Mouse (Mus musculus) MEL (cell line): ENCODE results near the gene Hist1h2af. TPM values are rescaled to one million over a fixed set of nuclear protein-coding genes. Genes with fewer than 3 reads are reported as not detected.

Experiments
- DNase-seq: peaks from one replicate; pipeline ENCODE4 v3.0.0; 2011; ENCODE audit warnings: low read depth, low spot score
- H3K27ac ChIP-seq: 2 replicates; pipeline ENCODE4 v1.5.1; 2012; ENCODE audit warnings: low read depth, mild to moderate bottlenecking, control low read depth, low read length, moderate library complexity; ENCODE audit not compliant: control insufficient read depth
- H3K27me3 ChIP-seq, 2 experiments: fragments of 150-350 bp in 1 of 2; sonication (generic) in 1 of 2; 2 replicates each; pipeline ENCODE4 v1.6.1; 2012; ENCODE audit warnings: low read length in 2 of 2, mild to moderate bottlenecking in 2 of 2, improper control_type of control experiment in 1 of 2, moderate library complexity in 1 of 2; ENCODE audit not compliant: insufficient read depth in 2 of 2, control insufficient read depth in 1 of 2
- H3K36me3 ChIP-seq, 2 experiments: 2 replicates each; pipeline ENCODE4 v1.6.1; 2012 to 2014; ENCODE audit warnings: low read length in 2 of 2, improper control_type of control experiment in 1 of 2, inconsistent platforms in 1 of 2, mild to moderate bottlenecking in 1 of 2; ENCODE audit not compliant: insufficient read depth in 2 of 2, control insufficient read depth in 1 of 2
- H3K4me1 ChIP-seq, 2 experiments: fragments of 150-350 bp in 1 of 2; sonication (generic) in 1 of 2; 2 replicates each; pipeline ENCODE4 v1.6.1; 2012; ENCODE audit warnings: low read length in 2 of 2, improper control_type of control experiment in 1 of 2, mild to moderate bottlenecking in 1 of 2; ENCODE audit not compliant: insufficient read depth in 2 of 2, control insufficient read depth in 1 of 2
- H3K4me3 ChIP-seq, 2 experiments: fragments of 150-350 bp in 1 of 2; sonication (generic) in 1 of 2; 2 replicates each; pipeline ENCODE4 v1.5.1; 2012; ENCODE audit warnings: low read depth in 2 of 2, low read length in 2 of 2, mild to moderate bottlenecking in 2 of 2, moderate library complexity in 2 of 2, control low read depth in 1 of 2, improper control_type of control experiment in 1 of 2; ENCODE audit not compliant: control insufficient read depth in 1 of 2, insufficient read depth in 1 of 2
- H3K79me2 ChIP-seq: 2 replicates; pipeline ENCODE4 v1.6.1; 2012; ENCODE audit warnings: mild to moderate bottlenecking, low read length, moderate library complexity; ENCODE audit not compliant: control insufficient read depth, poor library complexity, insufficient read depth
- H3K9ac ChIP-seq: 2 replicates; pipeline ENCODE4 v1.6.1; 2012; ENCODE audit warnings: low read depth, mild to moderate bottlenecking, control low read depth, low read length, moderate library complexity; ENCODE audit not compliant: control insufficient read depth, poor library complexity, severe bottlenecking
- H3K9me3 ChIP-seq: fragments of 150-350 bp; sonication (generic); replicated peaks from 2 replicates; pipeline ENCODE4 v1.6.1; 2012; ENCODE audit warnings: mild to moderate bottlenecking, low read length, improper control_type of control experiment, moderate library complexity; ENCODE audit not compliant: insufficient read depth
- CHD1 ChIP-seq: IDR thresholded peaks from 2 replicates; pipeline ENCODE4 v1.6.1; 2012; ENCODE audit warnings: low read depth, mild to moderate bottlenecking, inconsistent platforms, low read length, improper control_type of control experiment
- CHD2 ChIP-seq: IDR thresholded peaks from 2 replicates; pipeline ENCODE4 v1.6.1; 2011; ENCODE audit warnings: low read length, improper control_type of control experiment
- CTCF ChIP-seq, 3 experiments: IDR thresholded peaks in 2 of 3; conservative IDR thresholded peaks in 1 of 3; 2 replicates each; pipeline ENCODE4 v1.5.1; 2011 to 2012; ENCODE audit warnings: low read length in 3 of 3, low read depth in 2 of 3, mild to moderate bottlenecking in 2 of 3, improper control_type of control experiment in 1 of 3, inconsistent platforms in 1 of 3, mixed read lengths in 1 of 3, moderate library complexity in 1 of 3; ENCODE audit not compliant: control insufficient read depth in 1 of 3, insufficient read depth in 1 of 3, poor library complexity in 1 of 3, severe bottlenecking in 1 of 3
- E2F4 ChIP-seq: IDR thresholded peaks from 2 replicates; pipeline ENCODE4 v1.6.1; 2011; ENCODE audit warnings: low read depth, low read length, improper control_type of control experiment, borderline replicate concordance
- ETS1 ChIP-seq: IDR thresholded peaks from 2 replicates; pipeline ENCODE4 v1.6.1; 2012; ENCODE audit warnings: low read depth, mild to moderate bottlenecking, inconsistent platforms, low read length, improper control_type of control experiment, moderate library complexity
- MAX ChIP-seq: IDR thresholded peaks from 2 replicates; pipeline ENCODE4 v1.6.1; 2011; ENCODE audit warnings: low read length, improper control_type of control experiment
- MXI1 ChIP-seq: IDR thresholded peaks from 2 replicates; pipeline ENCODE4 v1.6.1; 2011; ENCODE audit warnings: mild to moderate bottlenecking, low read depth, low read length, improper control_type of control experiment
- MYB ChIP-seq: IDR thresholded peaks from 2 replicates; pipeline ENCODE4 v1.6.1; 2011; ENCODE audit warnings: mild to moderate bottlenecking, low read depth, low read length, improper control_type of control experiment
- POLR2A ChIP-seq, 2 experiments: IDR thresholded peaks; 2 replicates each; pipeline ENCODE4 v1.6.1; 2011 to 2012; ENCODE audit warnings: low read length in 2 of 2, mild to moderate bottlenecking in 2 of 2, control low read depth in 1 of 2, improper control_type of control experiment in 1 of 2, low read depth in 1 of 2, moderate library complexity in 1 of 2; ENCODE audit not compliant: control insufficient read depth in 1 of 2, insufficient read depth in 1 of 2, poor library complexity in 1 of 2
- POLR2AphosphoS2 ChIP-seq: IDR thresholded peaks from 2 replicates; pipeline ENCODE4 v1.6.1; 2011; ENCODE audit warnings: low read length, improper control_type of control experiment
- POLR2AphosphoS5 ChIP-seq: IDR thresholded peaks from 2 replicates; pipeline ENCODE4 v1.6.1; 2012; ENCODE audit warnings: low read depth, borderline replicate concordance, mild to moderate bottlenecking, inconsistent platforms, low read length, moderate library complexity, mixed read lengths
- SIN3A ChIP-seq: IDR thresholded peaks from 2 replicates; pipeline ENCODE4 v1.6.1; 2012; ENCODE audit warnings: low read length, improper control_type of control experiment, inconsistent platforms
- TAL1 ChIP-seq: IDR thresholded peaks from 2 replicates; pipeline ENCODE4 v1.6.1; 2012; ENCODE audit warnings: mild to moderate bottlenecking, inconsistent platforms, low read length, moderate library complexity, mixed read lengths
- TBP ChIP-seq: IDR thresholded peaks from 2 replicates; pipeline ENCODE4 v1.8.0; 2011; ENCODE audit warnings: low read depth, low read length, improper control_type of control experiment
- TCF12 ChIP-seq: IDR thresholded peaks from 2 replicates; pipeline ENCODE4 v1.6.1; 2014; ENCODE audit warnings: low read depth, mild to moderate bottlenecking, inconsistent platforms, low read length, improper control_type of control experiment, moderate library complexity
- UBTF ChIP-seq: IDR thresholded peaks from 2 replicates; pipeline ENCODE4 v1.6.1; 2012; ENCODE audit warnings: low read depth, mild to moderate bottlenecking, inconsistent platforms, low read length, improper control_type of control experiment, moderate library complexity, borderline replicate concordance; ENCODE audit not compliant: insufficient read depth
- polyA plus RNA-seq, 2 experiments: library from polyadenylated mRNA; stranded (reverse) in 1 of 2; unstranded in 1 of 2; fragments of >175 nt in 1 of 2; fragments of >200 nt in 1 of 2; gene quantifications; 2 replicates each; pipeline versions ENCODE4 v1.2.1 to v1.2.4; 2012; ENCODE audit warnings: low replicate concordance in 2 of 2, low read depth in 1 of 2; ENCODE audit not compliant: insufficient read length in 2 of 2, insufficient read depth in 1 of 2, missing spikeins in 1 of 2
- total RNA-seq: library from RNA; depleted of rRNA; stranded (reverse); fragments of 300-350 nt; gene quantifications from 2 replicates; pipeline ENCODE4 v1.2.3, GENCODE M21; 2012

The Hist1h2af gene
- total and polyA plus RNA-seq, 3 experiments = 64.3 to 939 TPM; not detected in 1

DNA sequence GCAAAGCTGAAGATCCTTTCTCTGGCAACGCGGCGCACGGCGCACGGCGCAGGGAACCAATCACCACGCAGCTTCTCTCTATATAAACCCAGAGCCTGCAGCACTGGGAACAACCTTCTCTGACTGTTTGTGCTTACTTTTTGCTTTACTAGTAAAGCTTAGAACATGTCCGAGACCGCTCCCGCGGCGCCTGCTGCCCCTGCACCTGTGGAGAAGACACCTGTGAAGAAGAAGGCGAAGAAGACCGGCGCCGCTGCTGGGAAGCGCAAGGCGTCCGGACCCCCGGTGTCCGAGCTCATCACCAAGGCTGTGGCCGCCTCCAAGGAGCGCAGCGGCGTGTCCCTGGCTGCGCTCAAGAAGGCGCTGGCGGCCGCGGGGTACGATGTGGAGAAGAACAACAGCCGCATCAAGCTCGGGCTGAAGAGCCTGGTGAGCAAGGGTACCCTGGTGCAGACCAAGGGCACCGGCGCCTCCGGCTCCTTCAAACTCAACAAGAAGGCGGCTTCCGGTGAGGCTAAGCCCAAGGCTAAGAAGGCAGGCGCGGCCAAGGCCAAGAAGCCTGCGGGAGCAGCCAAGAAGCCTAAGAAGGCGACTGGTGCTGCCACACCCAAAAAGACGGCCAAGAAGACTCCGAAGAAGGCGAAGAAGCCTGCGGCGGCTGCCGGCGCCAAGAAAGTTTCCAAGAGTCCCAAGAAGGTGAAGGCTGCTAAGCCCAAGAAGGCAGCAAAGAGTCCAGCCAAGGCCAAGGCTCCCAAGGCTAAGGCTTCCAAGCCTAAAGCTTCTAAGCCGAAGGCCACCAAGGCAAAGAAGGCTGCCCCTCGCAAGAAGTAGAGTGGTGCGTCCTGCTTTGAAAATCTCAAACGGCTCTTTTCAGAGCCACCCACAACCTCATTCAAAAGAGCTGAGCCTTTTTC is 21.5 kb downstream of the Hist1h2af start:
- Histone ChIP-seq H3K79me2 (peaks cover 3% of the 10 kb centered on the region; the same call in 1 of the 2 replicates), H3K27me3 (no peaks in the 10 kb centered on the region), H3K4me1 (peaks cover 0 to 11% of the 10 kb centered on the region in 2 experiments; a peak in 1 of 4 replicates), H3K36me3 (peaks cover 0 to 35% of the 10 kb centered on the region in 2 experiments; a peak in 2 of 4 replicates), H3K27ac (peak overlapping the region; percentile 98), H3K9me3 (no peaks in the 10 kb centered on the region), H3K4me3 (peak overlapping the region; percentile 2 to 48), H3K9ac (peak overlapping the region; percentile 93)
- TF ChIP-seq TBP (peak; percentile 99), E2F4 (no peak), POLR2AphosphoS5 (0 out of 2 replicates have a peak, but pooled peaks have one; percentile 96), UBTF (peak; percentile 98; the same call in 1 of the 2 replicates), MYB (no peak), POLR2A (IDR thresholded peaks at IDR 0.05; ENCODE audit: control insufficient read depth in 1 of 2, insufficient read depth in 1 of 2, low read depth in 1 of 2, low read length in 2 of 2, poor library complexity in 1 of 2) (peak; percentile 88 to 99), MXI1 (no peak), TCF12 (no peak), SIN3A (no peak), CTCF (IDR thresholded peaks at IDR 0.05 in 2 of 3, conservative IDR thresholded peaks at IDR 0.05 in 1 of 3; ENCODE audit: control insufficient read depth in 1 of 3, insufficient read depth in 1 of 3, low read depth in 2 of 3, low read length in 3 of 3, poor library complexity in 1 of 3, severe bottlenecking in 1 of 3) (0 out of 6 replicates have a peak, but pooled peaks of 1 of the 3 experiments have one; percentile 6)
- DNase-seq = peak; percentile 94

DNA sequence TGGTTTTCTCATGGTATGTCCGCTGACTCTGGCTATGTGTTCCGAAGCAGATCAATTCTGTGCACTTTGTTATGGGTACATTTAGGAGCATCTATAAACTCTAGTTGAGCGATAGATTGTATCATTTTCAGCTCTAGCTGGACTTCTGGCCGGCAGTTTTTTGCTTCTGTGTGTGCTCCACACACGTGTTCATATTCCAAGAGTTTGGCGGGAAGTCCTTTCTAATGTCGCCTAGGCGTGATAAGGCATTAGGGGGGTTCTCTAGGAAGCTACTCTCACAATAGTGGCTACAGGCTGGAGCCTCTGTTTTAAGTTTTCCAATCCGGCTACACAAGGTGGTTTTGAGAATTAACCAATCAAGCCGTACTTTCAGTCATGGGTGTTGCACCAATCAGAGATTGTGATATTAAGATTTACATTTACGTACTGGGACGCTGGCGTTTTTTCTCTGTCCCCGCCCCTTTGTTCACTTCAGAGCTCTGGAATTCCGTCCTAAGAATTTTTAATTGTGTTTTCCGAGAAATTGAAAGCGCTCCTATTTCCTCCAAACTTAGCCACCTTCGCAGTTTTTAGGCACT is 22.2 kb downstream of the Hist1h2af start:
- Histone ChIP-seq H3K27me3 (no peaks in the 10 kb centered on the region), H3K79me2 (peaks cover 3% of the 10 kb centered on the region; the same call in 1 of the 2 replicates), H3K36me3 (peaks cover 0 to 33% of the 10 kb centered on the region in 2 experiments; a peak in 2 of 4 replicates), H3K27ac (peak overlapping the region; percentile 98), H3K4me3 (peak overlapping the region; percentile 35 to 48), H3K4me1 (peaks cover 0 to 7% of the 10 kb centered on the region in 2 experiments; a peak in 1 of 4 replicates), H3K9ac (peak overlapping the region; percentile 93), H3K9me3 (no peaks in the 10 kb centered on the region)
- TF ChIP-seq CHD1 (no peak), POLR2AphosphoS5 (peak; percentile 99; the same call in 1 of the 2 replicates), TBP (peak; percentile 95), POLR2A (IDR thresholded peaks at IDR 0.05; ENCODE audit: control insufficient read depth in 1 of 2, insufficient read depth in 1 of 2, low read depth in 1 of 2, low read length in 2 of 2, poor library complexity in 1 of 2) (peak; percentile 65 to 99), ETS1 (no peak), TAL1 (no peak), MAX (no peak), CHD2 (no peak), POLR2AphosphoS2 (no peak)
- peak; percentile 96 for DNase-seq
